Mouse (Mus musculus): ENCODE results near the gene Serpina3j. TPM values are rescaled to one million over a fixed set of nuclear protein-coding genes. Genes with fewer than 3 reads are reported as not detected.
"Not testable (repeated sequence)": the region's sequence is repeated elsewhere in the genome, so short reads cannot be mapped to it uniquely, and the experiment has no call there.

Serpina3j gene
- total RNA-seq, 2 experiments from 2014 or later = not detected

DNA sequence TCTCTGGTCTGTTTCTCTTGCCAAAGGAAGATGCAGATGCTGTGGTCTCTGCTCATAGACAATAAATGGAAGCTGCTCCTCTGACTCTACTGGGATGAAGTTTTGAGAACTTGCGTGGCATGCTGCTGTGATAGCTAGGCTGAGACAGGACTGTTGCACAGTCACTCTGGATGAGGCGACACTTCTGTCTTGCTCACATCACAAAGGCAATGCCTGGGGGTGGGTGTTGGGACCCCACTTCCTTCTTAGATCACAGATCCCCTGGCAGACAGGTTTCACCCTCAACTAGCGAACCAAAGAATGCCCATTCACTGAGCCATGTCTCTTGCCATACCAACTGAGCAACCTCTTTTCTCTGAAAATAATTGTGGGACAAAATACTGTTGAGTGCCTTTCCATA lies 24.4 kb downstream of the Serpina3j start:
- H3K4me3 ChIP-seq = no peak overlapping the region
- DNase-seq (ENCODE audit: low spot score in 2 of 2) = no peak
- no peak for TF ChIP-seq CTCF (conservative IDR thresholded peaks at IDR 0.05)
- no peak overlapping the region for H3K27ac ChIP-seq

DNA sequence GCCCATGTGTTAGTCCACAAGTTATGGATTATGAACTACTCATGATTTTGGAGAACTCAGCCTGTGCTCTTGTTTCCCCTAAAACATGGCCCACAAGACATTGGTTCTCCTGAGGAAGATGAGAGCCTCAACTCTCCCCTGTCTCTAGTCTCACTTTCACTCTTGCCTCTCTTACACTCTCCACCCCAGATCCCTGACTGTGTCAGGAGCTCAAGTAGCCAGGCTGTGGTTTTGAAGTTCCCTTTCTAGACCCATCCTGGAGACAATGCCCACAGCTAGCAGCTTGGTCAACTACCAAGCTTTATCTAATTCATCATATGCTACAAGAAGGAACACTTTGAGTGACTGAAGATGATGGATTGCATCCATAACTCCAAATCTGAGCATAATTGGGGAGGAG lies 28.1 kb downstream of the Serpina3j start:
- H3K27ac ChIP-seq; H3K4me3 ChIP-seq; DNase-seq (ENCODE audit: low spot score in 2 of 2): not testable (repeated sequence)

DNA sequence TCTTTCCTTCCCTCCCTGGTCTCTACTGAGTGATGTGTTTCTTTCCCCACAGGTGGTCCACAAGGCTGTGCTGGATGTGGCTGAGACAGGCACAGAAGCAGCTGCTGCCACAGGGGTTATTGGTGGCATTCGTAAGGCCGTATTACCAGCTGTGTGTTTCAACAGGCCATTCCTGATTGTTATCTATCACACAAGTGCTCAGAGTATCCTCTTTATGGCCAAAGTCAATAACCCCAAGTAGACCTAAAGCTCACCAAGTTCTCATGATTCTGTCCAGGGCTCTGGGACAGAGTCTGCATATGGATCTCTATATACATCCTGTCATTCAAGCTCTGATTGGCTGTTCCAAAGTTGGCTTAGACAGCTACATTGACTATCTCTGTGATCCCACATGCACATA lies 30.8 kb downstream of the Serpina3j start:
- Histone ChIP-seq H3K4me3 (no peak overlapping the region), H3K27ac (no peak overlapping the region)
- no peak for DNase-seq (ENCODE audit: low spot score in 2 of 2)
- TF ChIP-seq CTCF (conservative IDR thresholded peaks at IDR 0.05) = no peak

DNA sequence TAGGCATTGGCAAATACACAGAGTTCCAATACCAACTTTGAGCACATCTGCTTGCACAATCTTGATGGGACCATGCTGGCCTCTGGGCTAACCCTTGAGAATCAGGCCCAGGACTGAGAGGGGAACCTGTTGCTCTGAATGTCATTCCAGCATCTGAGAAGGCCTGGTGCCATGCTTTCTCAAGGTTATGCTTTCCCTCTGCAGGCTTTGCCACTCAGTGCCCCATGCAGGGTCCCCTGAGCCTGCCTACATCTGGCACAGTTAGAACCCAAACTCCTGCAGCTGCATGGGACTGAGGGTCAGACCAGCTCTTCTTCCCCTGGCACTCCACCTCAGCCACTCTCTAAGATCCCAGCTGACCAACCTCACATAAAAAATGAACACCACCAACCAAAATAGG lies 31.4 kb downstream of the Serpina3j start:
- no peak for TF ChIP-seq CTCF (conservative IDR thresholded peaks at IDR 0.05)

DNA sequence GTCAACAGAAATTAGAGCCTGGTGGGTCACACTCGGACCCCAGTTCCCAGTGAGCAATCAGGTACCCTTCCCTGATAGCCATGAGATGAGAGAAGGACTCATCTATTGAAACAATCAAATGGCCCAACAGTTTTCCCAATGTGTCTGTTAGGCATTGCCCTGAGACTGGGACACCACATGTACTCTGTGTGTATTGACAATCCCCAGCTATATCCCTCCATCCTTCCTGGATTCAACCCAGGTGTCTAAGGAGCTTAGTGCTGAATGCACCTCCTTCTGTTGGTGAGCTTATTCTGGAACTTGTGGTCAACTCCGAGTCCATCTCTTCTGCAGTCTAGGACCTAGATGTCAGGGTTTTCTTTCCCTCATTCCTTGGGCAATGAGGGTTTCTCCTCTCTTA lies 32.7 kb downstream of the Serpina3j start:
- no peak for TF ChIP-seq CTCF (conservative IDR thresholded peaks at IDR 0.05)
- DNase-seq (ENCODE audit: low spot score in 2 of 2) = no peak
- Histone ChIP-seq H3K27ac (no peak overlapping the region), H3K4me3 (no peak overlapping the region)

More for the DNA sequence above, 31.4 kb downstream of the Serpina3j start:
- no peak overlapping the region for H3K4me3 ChIP-seq
- H3K27ac ChIP-seq = no peak overlapping the region
- DNase-seq (ENCODE audit: low spot score in 2 of 2) = no peak

DNA sequence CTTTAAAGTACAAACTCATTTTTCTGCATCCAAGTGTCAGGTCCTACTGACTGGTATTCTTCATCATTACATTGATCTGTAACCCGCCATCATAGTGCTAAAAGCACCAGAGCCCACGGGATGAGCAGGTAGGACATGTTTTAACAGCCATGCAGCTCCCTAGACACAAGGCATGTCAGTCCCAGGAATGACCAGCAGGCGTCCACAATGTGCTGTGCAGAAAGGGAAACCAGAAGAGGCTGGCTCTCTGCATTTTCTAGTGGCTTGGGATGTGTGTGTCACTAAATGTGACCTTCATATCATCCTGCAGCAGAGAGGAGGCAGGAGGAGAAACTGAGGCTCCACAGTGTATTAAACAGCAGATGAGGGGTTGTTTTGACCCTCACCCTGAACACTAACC lies 37.5 kb downstream of the Serpina3j start:
- H3K4me3 ChIP-seq, H3K27ac ChIP-seq: not testable (repeated sequence)
- peak; percentile 81 for TF ChIP-seq CTCF (conservative IDR thresholded peaks at IDR 0.05)
- peak; percentile 23 to 63 for DNase-seq (ENCODE audit: low spot score in 2 of 2)

DNA sequence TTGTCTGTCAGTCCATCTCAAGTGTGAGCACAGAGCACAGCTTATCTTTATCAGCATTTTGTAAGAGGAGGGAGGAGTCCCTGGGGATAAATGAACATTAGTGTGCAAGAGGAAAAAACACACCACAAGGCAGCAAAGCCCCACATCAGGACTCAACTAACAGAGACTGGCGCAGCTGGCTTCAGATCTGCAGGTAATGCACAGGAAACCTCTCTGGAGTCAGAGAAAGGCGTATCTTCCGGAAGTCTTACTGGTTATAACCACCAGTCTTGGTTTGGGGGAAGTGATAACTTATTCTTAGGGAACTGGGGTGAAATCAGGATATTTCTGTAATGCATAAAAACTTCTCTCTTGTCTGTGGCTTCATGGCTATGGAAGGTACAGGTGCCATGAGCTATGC lies 41.7 kb downstream of the Serpina3j start:
- Histone ChIP-seq H3K27ac (no peak overlapping the region), H3K4me3 (no peak overlapping the region)
- TF ChIP-seq CTCF (conservative IDR thresholded peaks at IDR 0.05) = no peak
- no peak for DNase-seq (ENCODE audit: low spot score in 2 of 2)

DNA sequence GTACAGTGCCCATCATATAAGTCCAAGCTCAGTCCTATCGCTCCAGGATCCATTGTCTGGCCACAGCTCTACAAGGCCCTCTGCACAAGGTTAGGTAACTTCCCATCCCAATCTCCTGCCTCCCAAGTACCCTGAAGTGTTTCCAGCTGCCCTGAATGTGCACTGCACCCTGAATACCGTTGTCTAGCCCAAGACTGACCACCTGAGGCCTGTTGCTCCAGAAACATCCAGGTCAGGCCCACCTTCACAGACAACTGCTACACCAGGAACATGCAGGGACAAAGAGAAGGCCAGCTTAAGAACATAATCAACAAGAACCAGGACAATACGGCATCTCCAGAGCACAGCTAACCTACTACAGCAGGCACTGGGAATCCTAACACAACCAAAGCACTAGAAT lies 55.6 kb downstream of the Serpina3j start:
- Histone ChIP-seq H3K27ac (no peak overlapping the region), H3K4me3 (no peak overlapping the region)
- TF ChIP-seq CTCF (conservative IDR thresholded peaks at IDR 0.05) = no peak
- no peak for DNase-seq (ENCODE audit: low spot score in 2 of 2)

Other genes starting within 250 kb of the Serpina3j start
- gene Serpina5, start 213.4 kb upstream of the Serpina3j start, total RNA-seq (2021) = not detected
- gene Serpina3a, start 201.8 kb upstream of the Serpina3j start, total RNA-seq (2021) = not detected
- gene Serpina3b, start 186.6 kb upstream of the Serpina3j start, total RNA-seq (2021) = not detected
- gene Serpina3c, start 160.7 kb upstream of the Serpina3j start, total RNA-seq (2021) = under 1 TPM; 0.23 to 0.37 TPM
- not detected for gene Serpina3f, start 100.0 kb upstream of the Serpina3j start, total RNA-seq (2021)
- 1 to 10 TPM; 1.1 to 1.4 TPM for gene Serpina3g, start 78.3 kb upstream of the Serpina3j start, total RNA-seq (2021)
- gene Serpina3i, start 51.4 kb upstream of the Serpina3j start, total RNA-seq (2021) = 1 to 10 TPM in 1 of 2 experiments, not detected in 1; 1.5 TPM
- gene Serpina3k, start 23.9 kb downstream of the Serpina3j start, total RNA-seq (2021) = not detected
- under 1 TPM; 0.56 to 0.79 TPM for gene Serpina3m, start 23.9 kb downstream of the Serpina3j start, total RNA-seq (2021)
- gene Serpina3n, start 92.2 kb downstream of the Serpina3j start, total RNA-seq (2021) = 10 to 100 TPM; 79.6 to 81.5 TPM
- not detected for gene Gsc, start 158.8 kb downstream of the Serpina3j start, total RNA-seq (2021)

All from layer of hippocampus, adult 2 months (tissue).